Mouse (Mus musculus) lung, postnatal 0 days (tissue): Measurements from ENCODE around the gene Gm28635.

Experiments used
- CTCF ChIP-seq: IDR thresholded peaks from 2 replicates; pipeline ENCODE4 v1.5.1; 2016; ENCODE audit warnings: antibody characterized with exemption, mild to moderate bottlenecking
- EP300 ChIP-seq: IDR thresholded peaks from 2 replicates; pipeline ENCODE4 v1.6.1; 2016; ENCODE audit warnings: antibody characterized with exemption, mild to moderate bottlenecking, control low read depth

- TF ChIP-seq EP300 = no peak
- no peak for TF ChIP-seq CTCF
These were observed 51.4 kb downstream of the Gm28635 start for GRCm38 (mm10) chr2:84626366-84626975.
